Mouse (Mus musculus) myocyte (in vitro differentiated cells): Measurements from ENCODE around the gene Rad23a. TPM values are rescaled to one million over a fixed set of nuclear protein-coding genes. Genes with fewer than 3 reads are reported as not detected.

Source experiments
- H3K27me3 ChIP-seq: one replicate; pipeline ENCODE4 v1.6.1; 2011; ENCODE audit not compliant: control insufficient read depth, insufficient read depth, insufficient read length
- H3K36me3 ChIP-seq: one replicate; pipeline ENCODE4 v1.6.1; 2011; ENCODE audit not compliant: control insufficient read depth, insufficient read depth
- H3K4me2 ChIP-seq: one replicate; pipeline ENCODE4 v1.6.1; 2011; ENCODE audit warnings: low read depth, control low read depth
- H3K4me3 ChIP-seq: one replicate; pipeline ENCODE4 v1.5.1; 2011; ENCODE audit warnings: mild to moderate bottlenecking, control low read depth, moderate library complexity
- H3K79me2 ChIP-seq: one replicate; pipeline ENCODE4 v1.6.1; 2011; ENCODE audit not compliant: control insufficient read depth, insufficient read depth
- H3ac ChIP-seq: one replicate; pipeline ENCODE4 v1.6.1; 2011; ENCODE audit not compliant: control insufficient read depth, insufficient read length
- CEBPB ChIP-seq: IDR thresholded peaks from 2 replicates; pipeline ENCODE4 v1.6.1; 2011; ENCODE audit warnings: mild to moderate bottlenecking, moderate library complexity; ENCODE audit not compliant: poor library complexity, insufficient read depth, severe bottlenecking
- E2F4 ChIP-seq: IDR thresholded peaks from one replicate; pipeline ENCODE4 v1.6.1; 2011; ENCODE audit warnings: mild to moderate bottlenecking, control low read depth, moderate library complexity; ENCODE audit not compliant: insufficient read depth
- MAX ChIP-seq: IDR thresholded peaks from one replicate; pipeline ENCODE4 v1.6.1; 2011; ENCODE audit warnings: low read depth, mild to moderate bottlenecking, control low read depth
- MYOD1 ChIP-seq, 3 experiments: IDR thresholded peaks; one replicate each; pipeline ENCODE4 v1.6.1; 2011; ENCODE audit warnings: control low read depth in 2 of 3, low read depth in 2 of 3, mild to moderate bottlenecking in 2 of 3, moderate library complexity in 1 of 3; ENCODE audit not compliant: insufficient read length in 2 of 3, control insufficient read depth in 1 of 3
- MYOG ChIP-seq, 3 experiments: IDR thresholded peaks; one replicate each; pipeline ENCODE4 v1.6.1; 2011; ENCODE audit warnings: control low read depth in 2 of 3, low read depth in 2 of 3, mild to moderate bottlenecking in 2 of 3; ENCODE audit not compliant: insufficient read length in 2 of 3, control insufficient read depth in 1 of 3, insufficient read depth in 1 of 3
- POLR2A ChIP-seq: IDR thresholded peaks from one replicate; pipeline ENCODE4 v1.6.1; 2011; ENCODE audit warnings: low read depth, mild to moderate bottlenecking, control low read depth, moderate library complexity; ENCODE audit not compliant: insufficient read length
- POLR2AphosphoS2 ChIP-seq: IDR thresholded peaks from one replicate; pipeline ENCODE4 v1.6.1; 2011; ENCODE audit warnings: low read depth, control low read depth; ENCODE audit not compliant: insufficient read length
- REST ChIP-seq: IDR thresholded peaks from one replicate; pipeline ENCODE4 v1.6.1; 2011; ENCODE audit warnings: mild to moderate bottlenecking, control low read depth, moderate library complexity; ENCODE audit not compliant: insufficient read depth, insufficient read length
- SRF ChIP-seq: IDR thresholded peaks from one replicate; pipeline ENCODE4 v1.6.1; 2011; ENCODE audit warnings: low read depth; ENCODE audit not compliant: control insufficient read depth, insufficient read length
- TCF12 ChIP-seq: IDR thresholded peaks from one replicate; pipeline ENCODE4 v1.6.1; 2011; ENCODE audit warnings: mild to moderate bottlenecking, control low read depth; ENCODE audit not compliant: poor library complexity, insufficient read depth, severe bottlenecking
- TCF3 ChIP-seq: IDR thresholded peaks from one replicate; pipeline ENCODE4 v1.6.1; 2011; ENCODE audit warnings: low read depth, control low read depth; ENCODE audit not compliant: insufficient read length
- USF1 ChIP-seq: IDR thresholded peaks from one replicate; pipeline ENCODE4 v1.6.1; 2011; ENCODE audit warnings: low read depth, mild to moderate bottlenecking, control low read depth, moderate library complexity
- polyA plus RNA-seq: library from polyadenylated mRNA; unstranded; fragments of >200 nt; fragmentation: generic; extraction: Trizol; gene quantifications from one replicate; pipeline ENCODE4 v1.2.1, GENCODE M21; 2012; ENCODE audit warnings: missing spikeins

The Rad23a gene
- polyA plus RNA-seq, 1 experiment: 139 TPM

GRCm38 (mm10) chr8:84799136-84799931, 41.1 kb downstream of the Rad23a start:
- Histone ChIP-seq H3K79me2 (peaks cover 49% of the 10 kb centered on the region), H3ac (peak overlapping the region; percentile 98), H3K4me2 (peak overlapping the region; percentile 95), H3K27me3 (no peaks in the 10 kb centered on the region), H3K4me3 (peak overlapping the region; percentile 51), H3K36me3 (peaks cover 6% of the 10 kb centered on the region)
- TF ChIP-seq CEBPB: no peak
- peak; percentile 63 for TF ChIP-seq POLR2A
- no peak for TF ChIP-seq USF1
- no peak for TF ChIP-seq TCF12
- peak in 2 of 3 experiments; percentile 19 to 21 for TF ChIP-seq MYOG (IDR thresholded peaks at IDR 0.05; ENCODE audit: control insufficient read depth in 1 of 3, insufficient read depth in 1 of 3, insufficient read length in 2 of 3, low read depth in 2 of 3)
- TF ChIP-seq MAX: no peak
- peak in 1 of 3 experiments; percentile 7 for TF ChIP-seq MYOD1 (IDR thresholded peaks at IDR 0.05; ENCODE audit: control insufficient read depth in 1 of 3, insufficient read length in 2 of 3, low read depth in 2 of 3)
- no peak for TF ChIP-seq E2F4
- peak; percentile 41 for TF ChIP-seq POLR2AphosphoS2
- TF ChIP-seq SRF: no peak
- TF ChIP-seq TCF3: no peak
- TF ChIP-seq REST: no peak

- no peak for TF ChIP-seq SRF
- no peak for TF ChIP-seq POLR2AphosphoS2
- no peak for TF ChIP-seq E2F4
- no peak for TF ChIP-seq REST
- no peak for TF ChIP-seq TCF3
- Histone ChIP-seq H3K4me3 (peak overlapping the region; percentile 51), H3K79me2 (peaks cover 55% of the 10 kb centered on the region), H3ac (peak overlapping the region; percentile 98), H3K36me3 (peaks cover 6% of the 10 kb centered on the region), H3K4me2 (peak overlapping the region; percentile 95), H3K27me3 (no peaks in the 10 kb centered on the region)
Measured at GRCm38 (mm10) chr8:84798446-84799135, 41.9 kb downstream of the Rad23a start.

GRCm38 (mm10) chr8:84797971-84798370, 42.5 kb downstream of the Rad23a start:
- no peaks in the 10 kb centered on the region for H3K27me3 ChIP-seq
- peak overlapping the region; percentile 95 for H3K4me2 ChIP-seq
- H3K36me3 ChIP-seq: peaks cover 6% of the 10 kb centered on the region
- H3K4me3 ChIP-seq: peak overlapping the region; percentile 51
- H3ac ChIP-seq: no peak overlapping the region
- H3K79me2 ChIP-seq: peaks cover 62% of the 10 kb centered on the region
- TF ChIP-seq POLR2AphosphoS2 (peak; percentile 26), MYOG (IDR thresholded peaks at IDR 0.05; ENCODE audit: control insufficient read depth in 1 of 3, insufficient read depth in 1 of 3, insufficient read length in 2 of 3, low read depth in 2 of 3) (no peak)

GRCm38 (mm10) chr8:84797256-84797797, 43.1 kb downstream of the Rad23a start:
- H3K27me3 ChIP-seq: no peaks in the 10 kb centered on the region
- TF ChIP-seq MYOD1 (IDR thresholded peaks at IDR 0.05; ENCODE audit: control insufficient read depth in 1 of 3, insufficient read length in 2 of 3, low read depth in 2 of 3): no peak
- TF ChIP-seq POLR2AphosphoS2: no peak
- TF ChIP-seq POLR2A: no peak
- no peak for TF ChIP-seq CEBPB
- TF ChIP-seq SRF: no peak
- TF ChIP-seq TCF12: no peak
- TF ChIP-seq USF1: no peak
- no peak for TF ChIP-seq REST
- TF ChIP-seq MAX: no peak
- no peak overlapping the region for H3K4me3 ChIP-seq
- H3ac ChIP-seq: no peak overlapping the region
- H3K4me2 ChIP-seq: no peak overlapping the region
- H3K79me2 ChIP-seq: peaks cover 68% of the 10 kb centered on the region
- H3K36me3 ChIP-seq: peaks cover 6% of the 10 kb centered on the region

- peaks cover 6% of the 10 kb centered on the region for H3K36me3 ChIP-seq
- H3K79me2 ChIP-seq: peaks cover 96% of the 10 kb centered on the region
- TF ChIP-seq POLR2A: no peak
- TF ChIP-seq CEBPB: no peak
- TF ChIP-seq USF1: no peak
- TF ChIP-seq TCF3: no peak
- no peak for TF ChIP-seq E2F4
- no peak for TF ChIP-seq TCF12
- no peak for TF ChIP-seq MYOG (IDR thresholded peaks at IDR 0.05; ENCODE audit: control insufficient read depth in 1 of 3, insufficient read depth in 1 of 3, insufficient read length in 2 of 3, low read depth in 2 of 3)
- TF ChIP-seq SRF: no peak
- no peak for TF ChIP-seq POLR2AphosphoS2
- TF ChIP-seq REST: no peak
- TF ChIP-seq MYOD1 (IDR thresholded peaks at IDR 0.05; ENCODE audit: control insufficient read depth in 1 of 3, insufficient read length in 2 of 3, low read depth in 2 of 3): no peak
- no peak for TF ChIP-seq MAX
- H3K27me3 ChIP-seq: no peaks in the 10 kb centered on the region
- H3ac ChIP-seq: no peak overlapping the region
- H3K4me3 ChIP-seq: no peak overlapping the region
- H3K4me2 ChIP-seq: no peak overlapping the region
Measured at GRCm38 (mm10) chr8:84794486-84794885, 46.0 kb downstream of the Rad23a start.
